23 mouse cellular contexts compared by ENCODE assay signal in genomic region chr1:37531654-37532532, GRCm38 (mm10). TPM values are rescaled to one million over a fixed set of nuclear protein-coding genes. Genes with fewer than 3 reads are reported as not detected.
DNase-seq lines count a peak whose midpoint lies in the region; ATAC-seq and TF ChIP-seq lines count a peak whose summit lies in the region.
"Had no signal": no experiment of that assay in that cellular context is flagged by ENCODE, and none has a peak within 500 bp of the region (broad histone marks: within the 10 kb centered on the region; RNA-seq: fewer than 3 reads in every experiment).

No protein-coding gene starts in this region.

- peak overlapping the region; percentile 29 for H3K27ac ChIP-seq in heart, adult 2 months
- no peak overlapping the region for H3K27ac ChIP-seq in heart, embryonic 11.5 days (ENCODE audit: low read depth, low read length)
- H3K27ac ChIP-seq: embryonic facial prominence, embryonic 10.5 days; embryonic facial prominence, embryonic 13.5 days; forebrain, embryonic 12.5 days; forebrain, embryonic 15.5 days; heart, embryonic 13.5 days had no signal

- no peaks in the 10 kb centered on the region for H3K9me3 ChIP-seq in heart, embryonic 11.5 days (replicated peaks; ENCODE audit: control insufficient read depth, low read length)
- H3K9me3 ChIP-seq: embryonic facial prominence, embryonic 10.5 days; embryonic facial prominence, embryonic 13.5 days; forebrain, embryonic 12.5 days; forebrain, embryonic 15.5 days; heart, embryonic 13.5 days had no signal

- no peaks in the 10 kb centered on the region for H3K27me3 ChIP-seq in heart, adult 2 months (ENCODE audit: control insufficient read depth, insufficient read depth, low read length)
- H3K27me3 ChIP-seq in heart, embryonic 11.5 days (ENCODE audit: control insufficient read depth, insufficient read depth, low read length): no peaks in the 10 kb centered on the region
- H3K27me3 ChIP-seq in splenic B cell, adult 2 months (ENCODE audit: control insufficient read depth, insufficient read depth, low read length, poor library complexity, severe bottlenecking): no peaks in the 10 kb centered on the region
- H3K27me3 ChIP-seq: embryonic facial prominence, embryonic 13.5 days; forebrain, embryonic 12.5 days; forebrain, embryonic 15.5 days had no signal

- no peak overlapping the region for H3K4me2 ChIP-seq in heart, embryonic 11.5 days
- H3K4me2 ChIP-seq: embryonic facial prominence, embryonic 13.5 days; forebrain, embryonic 12.5 days; forebrain, embryonic 15.5 days; heart, embryonic 13.5 days had no signal

- no peak overlapping the region for H3K9ac ChIP-seq in heart, adult 2 months (ENCODE audit: low read depth, low read length)
- no peak overlapping the region for H3K9ac ChIP-seq in heart, embryonic 11.5 days (ENCODE audit: low read depth, low read length)
- H3K9ac ChIP-seq: embryonic facial prominence, embryonic 13.5 days; forebrain, embryonic 12.5 days; forebrain, embryonic 15.5 days; heart, embryonic 13.5 days had no signal

- TF ChIP-seq POLR2A in heart, adult 2 months (IDR thresholded peaks at IDR 0.05; ENCODE audit: insufficient read depth, low read depth, low read length): no peak

- intact Hi-C loops in heart, adult 2 months (cut with DNase I): loop anchor here (10.0 kb wide), 1 partner anchor 57 kb away; no protein-coding TSS in a partner anchor

- no peak for TF ChIP-seq EP300 in heart, adult 2 months (IDR thresholded peaks at IDR 0.05; ENCODE audit: insufficient read depth, low read depth, low read length)

- no peak for ATAC-seq in heart, embryonic 11.5 days (replicated peaks; ENCODE audit: insufficient number of reproducible peaks, low FRiP score, low TSS enrichment)
- ATAC-seq: forebrain, embryonic 15.5 days; intestine, postnatal 0 days had no signal

- H3K4me1 ChIP-seq in heart, adult 2 months (ENCODE audit: control insufficient read depth, insufficient read depth, low read length): peaks cover 18% of the 10 kb centered on the region
- no peaks in the 10 kb centered on the region for H3K4me1 ChIP-seq in heart, embryonic 11.5 days (ENCODE audit: control insufficient read depth, insufficient read depth, low read length)
- H3K4me1 ChIP-seq: embryonic facial prominence, embryonic 10.5 days; forebrain, embryonic 12.5 days; forebrain, embryonic 15.5 days; heart, embryonic 13.5 days had no signal

- no peak overlapping the region for H3K4me3 ChIP-seq in heart, adult 2 months
- no peak overlapping the region for H3K4me3 ChIP-seq in heart, embryonic 11.5 days (ENCODE audit: low read depth, low read length)
- H3K4me3 ChIP-seq: embryonic facial prominence, embryonic 10.5 days; embryonic facial prominence, embryonic 13.5 days; erythroblast, embryonic 14.5 days; forebrain, embryonic 12.5 days; forebrain, embryonic 15.5 days; heart, embryonic 13.5 days had no signal

- no peak for TF ChIP-seq CTCF in heart, adult 2 months (IDR thresholded peaks at IDR 0.05)

- H3K79me2 ChIP-seq in heart, adult 2 months (replicated peaks; ENCODE audit: control insufficient read depth, insufficient read depth, low read length): peaks cover 4% of the 10 kb centered on the region

- H3K36me3 ChIP-seq in heart, adult 2 months (ENCODE audit: control insufficient read depth, insufficient read depth, low read length): peaks cover 15% of the 10 kb centered on the region
- no peaks in the 10 kb centered on the region for H3K36me3 ChIP-seq in heart, embryonic 11.5 days (ENCODE audit: control insufficient read depth, insufficient read depth, low read length)
- no peaks in the 10 kb centered on the region for H3K36me3 ChIP-seq in splenic B cell, adult 2 months (ENCODE audit: control insufficient read depth, insufficient read depth, low read length, poor library complexity, severe bottlenecking)
- H3K36me3 ChIP-seq: embryonic facial prominence, embryonic 10.5 days; embryonic facial prominence, embryonic 13.5 days; forebrain, embryonic 12.5 days; forebrain, embryonic 15.5 days had no signal

- WGBS in heart, adult 2 months: 85% methylated on average over 12 of the region's 12 CpGs
- 83% methylated on average over 12 of the region's 12 CpGs for WGBS in heart, embryonic 11.5 days (ENCODE audit: insufficient replicate concordance)

- no peak for DNase-seq in heart, adult 2 months
- DNase-seq in spleen, postnatal 36 days (ENCODE audit: low spot score in 2 of 2): peak; percentile 17 to 18
- DNase-seq in spleen, adult 12 weeks (ENCODE audit: low spot score): no peak
- peak; percentile 26 for DNase-seq in splenic B cell, adult 2 months (ENCODE audit: low read depth, low spot score)
- no peak for DNase-seq in layer of hippocampus, adult 18-20 months (ENCODE audit: low spot score in 2 of 2)
- DNase-seq: adrenal gland, adult 2 months; adrenal gland, postnatal 14 days; cerebellum, adult 11-12 months; cerebellum, adult 8-10 months; cerebellum, postnatal 10 days; cerebellum, postnatal 36 days; embryo, embryonic 11 days; gastrocnemius, postnatal 25 days; heart, postnatal 14 days; heart, postnatal 4 days had no signal

RNA-seq across cellular contexts. Expression of gene Mgat4a, which starts 8.9 kb away (rescaled TPM):
- 10 to 100 TPM in 1 of 2 experiments, 1 to 10 TPM in 1; 8.7 to 11.8 TPM for total RNA-seq in heart, adult 2 months (2021)
- 4.5 and 7.6 TPM in 2 replicates for polyA plus RNA-seq in heart, adult 2 months (2012; rRNA removed)
- polyA plus RNA-seq in heart, embryonic 11.5 days (2014; fragmentation: Nextera tagmentation; extraction: Ambion mirVana): 3.0 and 3.3 TPM in 2 replicates
- total RNA-seq in layer of hippocampus, adult 18-20 months (2021): 10 to 100 TPM; 30.9 to 31.9 TPM

Comparison
In these comparisons a context has a peak if more than half of its experiments do, and no peak if none do; other contexts are left out.
1. DNase-seq: peak in spleen, postnatal 36 days (2 of 2) and splenic B cell, adult 2 months (single experiment); none in heart, adult 2 months (0 of 2), spleen, adult 12 weeks (single experiment) and layer of hippocampus, adult 18-20 months (0 of 2).